Mouse (Mus musculus) bone marrow macrophage, adult 2 months (primary cell): ENCODE measurements around the gene Mdk.

ENCODE experiments used
- CTCF ChIP-seq: IDR thresholded peaks from 2 replicates; pipeline ENCODE4 v1.5.1; 2012; ENCODE audit warnings: low read depth, mild to moderate bottlenecking, low read length, moderate library complexity
- POLR2A ChIP-seq: IDR thresholded peaks from 2 replicates; pipeline ENCODE4 v1.6.1; 2012; ENCODE audit warnings: mild to moderate bottlenecking, low read depth, low read length, borderline replicate concordance

DNA sequence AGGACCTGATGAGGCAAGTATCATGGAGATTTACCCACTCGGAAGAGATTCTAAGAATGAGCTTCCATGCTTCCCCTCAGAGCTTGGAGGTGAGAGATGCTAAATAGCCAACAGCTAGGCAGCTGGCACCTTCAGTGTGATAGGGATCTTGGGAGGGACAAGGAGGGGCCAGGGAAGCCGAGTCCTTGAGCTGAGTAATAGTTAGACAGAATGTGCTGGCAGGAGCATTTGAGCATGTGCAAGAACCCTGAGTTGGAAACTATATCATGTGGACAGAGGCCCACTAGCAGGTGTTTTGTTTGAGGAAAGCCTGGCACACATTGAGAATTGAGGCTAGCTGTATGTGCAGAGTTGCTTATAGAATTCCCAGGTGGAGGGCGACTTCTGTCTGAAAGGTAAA lies 19.5 kb downstream of the Mdk start:
- TF ChIP-seq CTCF (no peak), POLR2A (no peak)
